Mouse (Mus musculus) ES-Bruce4 (cell line): ENCODE results near the gene Cox4i1.

Experiments
- CTCF ChIP-seq: IDR thresholded peaks from one replicate; pipeline ENCODE4 v1.8.1; 2011; ENCODE audit warnings: low read depth, low read length
- EP300 ChIP-seq: IDR thresholded peaks from 2 replicates; pipeline ENCODE4 v1.6.1; 2011; ENCODE audit warnings: low read depth, low read length; ENCODE audit not compliant: insufficient read depth
- POLR2A ChIP-seq: IDR thresholded peaks from one replicate; pipeline ENCODE4 v1.8.1; 2011; ENCODE audit warnings: low read length; ENCODE audit not compliant: insufficient read depth

- TF ChIP-seq CTCF: peak; percentile 3
- TF ChIP-seq POLR2A: no peak
- no peak for TF ChIP-seq EP300
These were observed 25.9 kb upstream of the Cox4i1 start for GRCm38 (mm10) chr8:120642031-120642662.
